In genomic region chr16:5471321-5471720, GRCm38 (mm10) we compare ENCODE assay signal across 8 mouse cellular contexts.
DNase-seq lines count a peak whose midpoint lies in the region; ATAC-seq lines count a peak whose summit lies in the region.

No protein-coding gene starts in this region.

- H3K4me1 ChIP-seq in hindbrain, embryonic 14.5 days (replicated peaks; ENCODE audit: control insufficient read depth, insufficient read depth, low read length) = peaks cover 11% of the 10 kb centered on the region
- peaks cover 6% of the 10 kb centered on the region for H3K4me1 ChIP-seq in hindbrain, embryonic 16.5 days (ENCODE audit: control insufficient read depth, insufficient read depth, low read depth, low read length)
- H3K4me1 ChIP-seq in neural tube, embryonic 11.5 days (ENCODE audit: control insufficient read depth, insufficient read depth, low read length) = no peaks in the 10 kb centered on the region

- H3K4me2 ChIP-seq in hindbrain, embryonic 14.5 days (replicated peaks) = no peak overlapping the region
- no peak overlapping the region for H3K4me2 ChIP-seq in hindbrain, embryonic 16.5 days (ENCODE audit: low read length)
- no peak overlapping the region for H3K4me2 ChIP-seq in neural tube, embryonic 11.5 days (ENCODE audit: low read depth)

- no peaks in the 10 kb centered on the region for H3K9me3 ChIP-seq in hindbrain, embryonic 14.5 days (ENCODE audit: control insufficient read depth, low read length)
- H3K9me3 ChIP-seq in hindbrain, embryonic 16.5 days (ENCODE audit: control insufficient read depth, low read length) = no peaks in the 10 kb centered on the region
- H3K9me3 ChIP-seq in neural tube, embryonic 11.5 days (ENCODE audit: control insufficient read depth, low read length) = no peaks in the 10 kb centered on the region

- DNase-seq in hindbrain, embryonic 14.5 days (ENCODE audit: low spot score) = peak; percentile 83
- DNase-seq in A20 (ENCODE audit: low read depth, low spot score) = peak; percentile 69
- peak; percentile 87 for DNase-seq in MN1 (ENCODE audit: low spot score)
- DNase-seq in cerebellum, adult 9-11 months = peak; percentile 14
- peak; percentile 15 for DNase-seq in layer of hippocampus, adult 9-11 months
- DNase-seq in neural tube, embryonic 11.5 days (ENCODE audit: low spot score) = peak; percentile 48
- DNase-seq in urinary bladder, postnatal 4 days (ENCODE audit: low spot score in 2 of 2) = no peak

- H3K27me3 ChIP-seq in hindbrain, embryonic 14.5 days (ENCODE audit: control insufficient read depth, insufficient read depth, low read length) = 0 out of 2 replicates have a peak, but pooled peaks cover 3% of the 10 kb centered on the region
- no peaks in the 10 kb centered on the region for H3K27me3 ChIP-seq in hindbrain, embryonic 16.5 days (replicated peaks; ENCODE audit: control insufficient read depth, insufficient read depth, low read length)
- H3K27me3 ChIP-seq in neural tube, embryonic 11.5 days (ENCODE audit: control insufficient read depth, insufficient read depth, low read length) = no peaks in the 10 kb centered on the region

- no peak overlapping the region for H3K27ac ChIP-seq in hindbrain, embryonic 14.5 days
- H3K27ac ChIP-seq in hindbrain, embryonic 16.5 days (ENCODE audit: low read depth, low read length) = no peak overlapping the region
- no peak overlapping the region for H3K27ac ChIP-seq in neural tube, embryonic 11.5 days (ENCODE audit: low read depth, low read length)

- WGBS in hindbrain, embryonic 14.5 days = 21% methylated on average over 5 of the region's 5 CpGs
- WGBS in hindbrain, embryonic 16.5 days = 19% methylated on average over 5 of the region's 5 CpGs
- 19% methylated on average over 5 of the region's 5 CpGs for WGBS in neural tube, embryonic 11.5 days

- H3K9ac ChIP-seq in hindbrain, embryonic 14.5 days = no peak overlapping the region
- no peak overlapping the region for H3K9ac ChIP-seq in hindbrain, embryonic 16.5 days (ENCODE audit: low read depth, low read length)
- no peak overlapping the region for H3K9ac ChIP-seq in neural tube, embryonic 11.5 days (ENCODE audit: low read length)

- no peaks in the 10 kb centered on the region for H3K36me3 ChIP-seq in hindbrain, embryonic 14.5 days (replicated peaks; ENCODE audit: control insufficient read depth, insufficient read depth)
- H3K36me3 ChIP-seq in hindbrain, embryonic 16.5 days (ENCODE audit: control insufficient read depth, insufficient read depth, low read length) = no peaks in the 10 kb centered on the region
- H3K36me3 ChIP-seq in neural tube, embryonic 11.5 days (ENCODE audit: control insufficient read depth, insufficient read depth, low read length) = no peaks in the 10 kb centered on the region

- H3K4me3 ChIP-seq in hindbrain, embryonic 14.5 days (replicated peaks; ENCODE audit: low read length) = no peak overlapping the region
- no peak overlapping the region for H3K4me3 ChIP-seq in hindbrain, embryonic 16.5 days (ENCODE audit: low read length)
- no peak overlapping the region for H3K4me3 ChIP-seq in neural tube, embryonic 11.5 days (ENCODE audit: low read depth, low read length)

- no peak for ATAC-seq in hindbrain, embryonic 14.5 days (ENCODE audit: low FRiP score)
- ATAC-seq in hindbrain, embryonic 16.5 days = no peak
- ATAC-seq in neural tube, embryonic 11.5 days (ENCODE audit: insufficient read depth, low FRiP score, low TSS enrichment) = no peak

Comparison
In these comparisons a context has a peak if more than half of its experiments do, and no peak if none do; other contexts are left out.
1. DNase-seq: peak in hindbrain, embryonic 14.5 days (single experiment), A20 (single experiment), MN1 (single experiment), cerebellum, adult 9-11 months (single experiment), layer of hippocampus, adult 9-11 months (single experiment) and neural tube, embryonic 11.5 days (single experiment); none in urinary bladder, postnatal 4 days (0 of 2).